17 mouse cellular contexts compared by ENCODE assay signal in genomic region chr8:96548663-96549062, GRCm38 (mm10).
A peak's percentile ranks its signal among the peaks of the same experiment; 100 is the strongest.
DNase-seq lines count a peak whose midpoint lies in the region; ATAC-seq lines count a peak whose summit lies in the region.
"Had no signal": no experiment of that assay in that cellular context is flagged by ENCODE, and none has a peak within 500 bp of the region (broad histone marks: within the 10 kb centered on the region; RNA-seq: fewer than 3 reads in every experiment).

No protein-coding gene starts in this region.

- H3K9ac ChIP-seq in heart, embryonic 16.5 days (ENCODE audit: low read length), result no peak overlapping the region
- no peak overlapping the region for H3K9ac ChIP-seq in hindbrain, embryonic 13.5 days
- H3K9ac ChIP-seq in neural tube, embryonic 14.5 days (replicated peaks; ENCODE audit: low read depth, low read length), result no peak overlapping the region

- H3K36me3 ChIP-seq in heart, embryonic 16.5 days (ENCODE audit: control insufficient read depth, insufficient read depth), result no peaks in the 10 kb centered on the region
- no peaks in the 10 kb centered on the region for H3K36me3 ChIP-seq in hindbrain, embryonic 13.5 days
- H3K36me3 ChIP-seq in neural tube, embryonic 14.5 days (ENCODE audit: control insufficient read depth, insufficient read depth, low read length), result no peaks in the 10 kb centered on the region
- H3K36me3 ChIP-seq: G1E; midbrain, embryonic 10.5 days had no signal

- peak; percentile 76; the same call in 1 of the 2 replicates for ATAC-seq in heart, embryonic 16.5 days (replicated peaks; ENCODE audit: extremely low read depth, insufficient read depth, low FRiP score)
- ATAC-seq in hindbrain, embryonic 13.5 days (ENCODE audit: low FRiP score), result peak; percentile 76
- peak; percentile 79 for ATAC-seq in neural tube, embryonic 14.5 days (ENCODE audit: low read depth)
- ATAC-seq: lung, postnatal 0 days had no signal

- no peaks in the 10 kb centered on the region for H3K4me1 ChIP-seq in heart, embryonic 16.5 days (ENCODE audit: control insufficient read depth, insufficient read depth, low read length)
- H3K4me1 ChIP-seq in hindbrain, embryonic 13.5 days (replicated peaks), result no peaks in the 10 kb centered on the region
- no peaks in the 10 kb centered on the region for H3K4me1 ChIP-seq in neural tube, embryonic 14.5 days (ENCODE audit: control insufficient read depth, insufficient read depth, low read length)
- H3K4me1 ChIP-seq: midbrain, embryonic 10.5 days had no signal

- H3K4me3 ChIP-seq in heart, embryonic 16.5 days (ENCODE audit: low read length), result no peak overlapping the region
- H3K4me3 ChIP-seq in hindbrain, embryonic 13.5 days, result no peak overlapping the region
- no peak overlapping the region for H3K4me3 ChIP-seq in neural tube, embryonic 14.5 days (ENCODE audit: low read depth, low read length)
- H3K4me3 ChIP-seq: midbrain, embryonic 10.5 days; myocyte had no signal

- WGBS in heart, embryonic 16.5 days, result 28% methylated on average over 4 of the region's 4 CpGs
- WGBS in hindbrain, embryonic 13.5 days, result 71% methylated on average over 4 of the region's 4 CpGs
- WGBS in neural tube, embryonic 14.5 days, result 51% methylated on average over 4 of the region's 4 CpGs

- no peak overlapping the region for H3K4me2 ChIP-seq in heart, embryonic 16.5 days (ENCODE audit: low read depth, low read length)
- no peak overlapping the region for H3K4me2 ChIP-seq in hindbrain, embryonic 13.5 days
- H3K4me2 ChIP-seq in neural tube, embryonic 14.5 days (ENCODE audit: low read depth, low read length), result no peak overlapping the region
- H3K4me2 ChIP-seq: liver, embryonic 11.5 days had no signal

- no peaks in the 10 kb centered on the region for H3K27me3 ChIP-seq in heart, embryonic 16.5 days (ENCODE audit: control insufficient read depth, insufficient read depth, low read length)
- H3K27me3 ChIP-seq in hindbrain, embryonic 13.5 days, result no peaks in the 10 kb centered on the region
- no peaks in the 10 kb centered on the region for H3K27me3 ChIP-seq in neural tube, embryonic 14.5 days (ENCODE audit: control insufficient read depth, insufficient read depth, low read length)

- DNase-seq in heart, adult 8-10 months (ENCODE audit: low spot score), result no peak
- peak; percentile 14 for DNase-seq in left cerebral cortex, postnatal 4 days
- no peak for DNase-seq in left cerebral cortex, postnatal 36 days (ENCODE audit: low spot score in 2 of 2)
- no peak for DNase-seq in adrenal gland, postnatal 25 days
- DNase-seq: adrenal gland, postnatal 14 days; kidney, adult 18-20 months; kidney, postnatal 25 days; right cerebral cortex, adult 18-20 months; thymus, adult 18-20 months had no signal

- no peak overlapping the region for H3K27ac ChIP-seq in heart, embryonic 16.5 days (ENCODE audit: low read length)
- peak overlapping the region; percentile 62; the same call in 1 of the 2 replicates for H3K27ac ChIP-seq in hindbrain, embryonic 13.5 days
- H3K27ac ChIP-seq in neural tube, embryonic 14.5 days (ENCODE audit: low read depth, low read length), result no peak overlapping the region
- H3K27ac ChIP-seq: midbrain, embryonic 10.5 days had no signal

- intact Hi-C loops in left cerebral cortex, postnatal 4 days (cut with DNase I), result no loop called here
- intact Hi-C loops in left cerebral cortex, postnatal 36 days (cut with DNase I), result no loop called here

- H3K9me3 ChIP-seq in heart, embryonic 16.5 days (replicated peaks; ENCODE audit: control insufficient read depth, low read length), result no peaks in the 10 kb centered on the region
- H3K9me3 ChIP-seq in hindbrain, embryonic 13.5 days, result no peaks in the 10 kb centered on the region
- H3K9me3 ChIP-seq in neural tube, embryonic 14.5 days (ENCODE audit: control insufficient read depth, low read length), result no peaks in the 10 kb centered on the region
- H3K9me3 ChIP-seq: midbrain, embryonic 10.5 days had no signal
